Mouse (Mus musculus) left cerebral cortex, adult 18-20 months (tissue): Measurements from ENCODE around the gene Pik3r4. TPM values are rescaled to one million over a fixed set of nuclear protein-coding genes. Genes with fewer than 3 reads are reported as not detected.
A peak's percentile ranks its signal among the peaks of the same experiment; 100 is the strongest.

Experiments used
- DNase-seq, 2 experiments: peaks; one replicate each; pipeline ENCODE4 v3.0.0; 2021 to 2022; ENCODE audit warnings: low spot score in 2 of 2, mixed read lengths in 1 of 2
- total RNA-seq, 2 experiments: library from RNA; stranded (reverse); gene quantifications; 2 replicates each; pipeline ENCODE4 v1.2.3; 2021

Pik3r4 gene
- total RNA-seq, 2 experiments from 2014 or later: 41.2 to 47.9 TPM

DNA sequence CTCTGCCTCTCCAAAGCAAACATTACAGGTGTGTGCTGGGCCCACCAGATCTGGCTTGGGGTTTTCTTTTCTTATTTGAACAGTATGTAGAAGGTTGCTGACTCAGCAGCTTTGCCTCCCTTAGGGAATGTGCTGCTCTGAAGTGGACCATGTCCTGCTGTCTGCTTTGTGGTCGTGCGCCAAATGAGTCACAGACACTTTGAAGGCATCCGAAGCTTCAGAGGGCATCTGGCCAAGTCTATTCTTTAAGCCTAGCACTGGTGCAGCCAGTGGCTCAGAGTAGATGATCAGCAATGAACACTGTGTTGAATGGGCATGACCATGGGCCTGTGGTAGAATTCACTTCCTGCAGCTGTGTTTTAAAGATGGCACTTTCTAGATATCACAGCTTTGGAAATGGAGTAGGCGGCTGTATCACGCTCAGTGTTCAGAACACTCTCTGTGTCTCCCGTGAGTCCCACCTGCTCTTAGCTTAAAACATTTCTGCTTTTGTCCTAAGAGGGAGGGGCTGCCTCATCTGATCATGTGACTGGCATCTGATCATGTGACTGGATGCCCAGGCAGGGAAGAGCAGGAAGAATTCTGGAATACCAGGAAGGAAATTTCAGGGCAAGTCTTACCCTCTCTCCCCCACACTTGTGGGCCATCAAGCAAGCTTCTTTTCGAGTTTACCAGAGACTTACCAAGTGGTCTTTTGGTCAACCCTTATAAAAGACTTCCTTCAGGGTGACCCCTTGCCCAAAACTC, 54.2 kb downstream of the Pik3r4 start:
- peak; percentile 33 to 38 for DNase-seq

GRCm38 (mm10) chr9:105697764-105698396, 55.1 kb downstream of the Pik3r4 start:
- DNase-seq: no peak

DNA sequence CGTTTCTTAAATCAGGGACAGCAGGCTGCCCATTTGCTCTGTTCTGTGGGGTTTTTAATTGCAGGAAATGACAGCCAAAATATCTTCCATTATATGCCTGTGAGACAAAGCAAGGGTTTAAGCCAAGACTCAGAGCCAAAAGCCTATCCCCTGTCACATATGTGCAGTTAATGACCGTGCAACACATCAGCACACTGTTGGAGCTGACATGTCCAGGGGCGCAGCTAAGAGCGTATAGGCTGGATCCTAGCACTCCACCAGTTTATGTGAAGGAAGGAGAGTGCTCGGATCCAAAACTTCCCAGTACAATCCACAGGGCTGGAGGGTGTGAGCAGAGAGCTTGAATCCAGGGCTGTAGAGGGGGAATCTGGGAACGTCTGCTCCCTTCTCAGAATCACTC, 57.9 kb downstream of the Pik3r4 start:
- no peak for DNase-seq

GRCm38 (mm10) chr9:105701966-105702365, 59.2 kb downstream of the Pik3r4 start:
- DNase-seq: no peak

DNA sequence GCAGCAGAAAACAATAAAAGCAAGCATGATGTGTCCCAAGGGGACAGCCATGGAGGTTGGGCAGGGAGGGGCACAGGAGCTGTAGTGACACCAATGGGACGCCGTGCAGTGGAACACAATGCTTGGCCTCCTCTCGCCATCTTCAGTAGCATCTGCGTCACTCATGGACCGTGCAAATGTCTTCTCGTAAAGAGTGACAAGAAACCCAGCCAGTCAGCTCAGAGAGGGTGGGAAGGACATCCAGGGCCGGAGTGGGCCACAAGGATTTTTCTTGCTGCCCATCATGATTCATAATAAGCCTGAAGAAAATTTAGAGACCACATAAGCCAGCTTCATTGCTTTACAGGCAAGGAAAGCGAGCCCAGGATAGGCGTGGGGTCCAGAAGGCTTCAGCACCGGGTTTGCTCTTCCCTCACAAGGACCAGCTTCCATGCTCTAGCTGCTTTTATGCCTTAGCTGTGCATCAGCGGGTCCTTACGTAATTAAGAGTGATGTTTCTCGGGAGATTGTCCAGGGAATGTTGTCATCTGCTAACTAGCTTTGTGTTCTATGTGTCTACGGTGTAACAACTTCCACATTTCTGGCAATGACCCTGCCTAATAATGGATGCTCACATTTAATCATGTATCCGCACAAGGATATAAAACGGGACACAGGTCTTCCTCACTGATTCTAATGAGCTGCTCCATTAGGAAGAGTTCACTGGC, 61.6 kb downstream of the Pik3r4 start:
- no peak for DNase-seq

DNA sequence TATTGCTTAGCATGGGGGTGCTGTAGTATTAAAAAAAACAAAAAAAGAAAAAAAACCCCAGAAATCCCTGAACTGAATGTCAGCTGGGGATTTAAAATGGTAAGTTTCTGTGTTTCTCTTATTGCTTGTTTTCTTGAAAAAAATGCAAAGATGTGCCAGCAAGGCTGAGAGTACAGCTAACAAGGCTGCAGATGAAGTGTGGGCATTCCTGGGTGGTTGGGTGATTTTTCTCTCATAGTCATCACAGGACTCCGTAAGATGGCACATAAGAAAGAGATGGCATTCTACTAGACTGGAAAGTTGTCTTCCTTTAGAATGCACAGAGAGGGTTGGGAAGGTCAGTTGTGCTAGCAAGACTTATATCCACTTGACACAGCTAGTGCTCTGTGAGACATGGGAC, 62.2 kb downstream of the Pik3r4 start:
- DNase-seq: no peak

DNA sequence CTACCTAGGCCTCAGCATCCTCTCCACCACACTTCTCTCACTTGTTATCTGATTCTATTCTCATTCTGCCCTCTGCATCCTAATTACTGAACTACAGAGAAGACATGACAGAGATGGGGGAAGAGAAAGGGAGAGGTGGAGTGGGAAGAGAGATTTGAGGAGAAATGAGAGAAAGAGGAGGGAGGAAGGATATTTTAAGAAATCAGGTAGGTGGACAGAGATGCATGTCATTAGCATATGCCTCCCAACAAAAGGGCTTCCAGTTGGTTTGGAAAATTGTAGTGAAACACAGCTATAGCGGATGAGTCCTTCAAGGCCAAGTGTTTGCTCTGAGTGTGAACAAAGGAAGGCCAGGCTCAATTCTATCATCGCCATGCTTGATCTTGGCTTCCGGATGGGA, 69.3 kb downstream of the Pik3r4 start:
- DNase-seq: no peak

DNA sequence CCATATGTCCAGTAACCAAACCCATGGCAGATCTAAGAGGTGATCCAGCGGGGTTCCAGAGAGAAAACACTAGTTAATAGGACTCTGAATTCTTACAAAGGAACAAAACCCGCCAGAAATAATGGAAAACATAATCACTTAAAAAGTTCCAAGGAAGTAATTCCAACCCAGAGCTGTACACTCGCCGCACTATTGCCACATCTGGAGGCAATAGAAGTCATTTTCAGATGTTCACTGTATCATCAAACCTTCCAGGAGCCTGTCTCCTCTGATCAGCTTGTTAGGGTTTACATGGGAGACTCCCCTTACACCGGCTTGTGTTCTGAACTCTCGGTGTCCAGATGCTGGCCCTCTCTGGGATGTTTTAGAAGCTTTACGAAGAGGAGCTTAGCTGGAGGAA, 76.6 kb downstream of the Pik3r4 start:
- DNase-seq: no peak

- no peak for DNase-seq
These were observed 77.1 kb downstream of the Pik3r4 start for GRCm38 (mm10) chr9:105719851-105720395.

- DNase-seq: peak; percentile 66 to 77
These were observed 77.7 kb downstream of the Pik3r4 start for GRCm38 (mm10) chr9:105720430-105720829.

GRCm38 (mm10) chr9:105731976-105732375, 89.2 kb downstream of the Pik3r4 start:
- DNase-seq: no peak

- no peak for DNase-seq
These were observed 91.9 kb downstream of the Pik3r4 start for GRCm38 (mm10) chr9:105734651-105735050.

DNA sequence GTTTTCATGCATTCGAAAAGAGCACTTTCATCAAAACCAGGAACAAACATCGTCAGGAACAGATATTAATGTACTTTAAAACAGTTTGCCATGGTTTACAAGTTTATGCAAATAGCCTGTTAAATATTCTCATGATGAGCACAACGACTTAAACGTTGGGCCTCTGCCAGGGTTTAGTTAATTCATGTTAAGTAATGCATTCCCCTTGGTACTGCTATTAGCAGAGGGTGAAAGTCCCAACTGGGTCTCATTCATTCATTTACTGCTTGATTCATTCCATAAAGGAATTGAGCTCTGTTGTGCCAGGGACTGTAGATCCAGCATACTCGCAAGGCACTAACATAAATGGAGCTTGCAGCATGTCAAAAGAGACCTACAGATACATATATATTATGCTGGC, 92.4 kb downstream of the Pik3r4 start:
- no peak for DNase-seq

Other genes with a start within 250 kb of the Pik3r4 start
- gene Aste1, start 247.6 kb upstream of the Pik3r4 start, total RNA-seq: 10 to 100 TPM in 1 of 2 experiments, 1 to 10 TPM in 1; 8.4 to 10.4 TPM
- gene Nek11, start 247.5 kb upstream of the Pik3r4 start, total RNA-seq: 1 to 10 TPM; 1.5 to 1.7 TPM
- 100 to 1,000 TPM; 202 to 204 TPM for gene Atp2c1, start 115.7 kb upstream of the Pik3r4 start, total RNA-seq
- gene Col6a6, start 185.2 kb downstream of the Pik3r4 start, total RNA-seq: under 1 TPM; 0.16 to 0.56 TPM